Mouse (Mus musculus): ENCODE data around the gene Ccl12.

- TF ChIP-seq CTCF (IDR thresholded peaks at IDR 0.05; ENCODE audit: low read depth, low read length) (no peak), POLR2A (IDR thresholded peaks at IDR 0.05; ENCODE audit: extremely low read depth, insufficient read depth, low read length) (no peak)
These were observed 9.0 kb downstream of the Ccl12 start for GRCm38 (mm10) chr11:82110372-82111248.
